Mouse (Mus musculus) intestine, postnatal 0 days (tissue): ENCODE results near the gene Psme1. TPM values are rescaled to one million over a fixed set of nuclear protein-coding genes. Genes with fewer than 3 reads are reported as not detected.

ENCODE experiments used
- ATAC-seq: fragments of 200-750 bp; cut with Nextera tagmentation; 2 replicates; pipeline ENCODE4 v1.8.0; 2017; ENCODE audit warnings: mild to moderate bottlenecking, moderate TSS enrichment, moderate library complexity
- H3K27ac ChIP-seq: fragments of 300-500 bp; sonication (generic); 2 replicates; pipeline ENCODE4 v1.5.1; 2014; ENCODE audit warnings: mild to moderate bottlenecking, low read depth, low read length, moderate library complexity
- H3K27me3 ChIP-seq: fragments of 300-500 bp; sonication (generic); replicated peaks from 2 replicates; pipeline ENCODE4 v1.6.1; 2014; ENCODE audit warnings: low read length, mixed read lengths; ENCODE audit not compliant: control insufficient read depth, insufficient read depth
- H3K36me3 ChIP-seq: fragments of 300-500 bp; sonication (generic); 2 replicates; pipeline ENCODE4 v1.6.1; 2014; ENCODE audit warnings: mild to moderate bottlenecking, moderate library complexity; ENCODE audit not compliant: control insufficient read depth, insufficient read depth
- H3K4me1 ChIP-seq: fragments of 300-500 bp; sonication (generic); replicated peaks from 2 replicates; pipeline ENCODE4 v1.6.1; 2014; ENCODE audit warnings: antibody characterized with exemption, low read length, mixed read lengths; ENCODE audit not compliant: control insufficient read depth, insufficient read depth
- H3K4me2 ChIP-seq: fragments of 300-500 bp; sonication (generic); replicated peaks from 2 replicates; pipeline ENCODE4 v1.6.1; 2014; ENCODE audit warnings: low read depth, mild to moderate bottlenecking, moderate library complexity
- H3K4me3 ChIP-seq: fragments of 300-500 bp; sonication (generic); 2 replicates; pipeline ENCODE4 v1.5.1; 2014; ENCODE audit warnings: low read depth, low read length
- H3K9ac ChIP-seq: fragments of 300-500 bp; sonication (generic); 2 replicates; pipeline ENCODE4 v1.6.1; 2014; ENCODE audit warnings: mild to moderate bottlenecking, low read depth, low read length
- H3K9me3 ChIP-seq: fragments of 300-500 bp; sonication (generic); 2 replicates; pipeline ENCODE4 v1.6.1; 2016; ENCODE audit warnings: mixed run types; ENCODE audit not compliant: control insufficient read depth
- CTCF ChIP-seq: sonication (generic); IDR thresholded peaks from 2 replicates; pipeline ENCODE4 v1.5.1; 2016; ENCODE audit warnings: low read depth, mild to moderate bottlenecking, control low read depth, antibody characterized with exemption, moderate library complexity
- WGBS: fragments of 180-500 bp; shearing (Covaris S2); extraction: QIAGEN DNeasy Blood & Tissue Kit; methylation state at CpG from one replicate; pipeline ENCODE4 v1.1.7; 2014; 5-methylcytosine and 5-hydroxymethylcytosine counted together
- polyA plus RNA-seq: library from polyadenylated mRNA; unstranded; fragments of >200 nt; fragmentation: Nextera tagmentation; extraction: Ambion mirVana; gene quantifications from 2 replicates; pipeline ENCODE4 v1.2.1, GENCODE M21; 2015

The Psme1 gene
- polyA plus RNA-seq, 1 experiment from 2014 or later = 283 TPM

GRCm38 (mm10) chr14:55591331-55591891, 13.5 kb downstream of the Psme1 start, which contains the start of gene Rnf31:
Gene Rnf31, plus strand, starts transcription at chr14:55591708.
- Histone ChIP-seq H3K27ac (peak within 1 kb of the TSS; percentile 90), H3K27me3 (no peaks in the 10 kb centered on the region), H3K4me1 (peaks cover 6% of the 10 kb centered on the region; the same call in 1 of the 2 replicates), H3K9me3 (no peaks in the 10 kb centered on the region), H3K4me2 (peak within 1 kb of the TSS; percentile 90), H3K4me3 (peak within 1 kb of the TSS; percentile 94), H3K36me3 (peaks cover 45% of the 10 kb centered on the region), H3K9ac (peak within 1 kb of the TSS; percentile 86)
- TF ChIP-seq CTCF = no peak
- WGBS = under 1% methylated on average over 33 of the region's 33 CpGs
- peak; percentile 90 for ATAC-seq

- Histone ChIP-seq H3K27me3 (no peaks in the 10 kb centered on the region), H3K4me1 (peaks cover 6% of the 10 kb centered on the region; the same call in 1 of the 2 replicates), H3K9ac (peak overlapping the region; percentile 86), H3K9me3 (no peaks in the 10 kb centered on the region), H3K4me3 (peak overlapping the region; percentile 94), H3K27ac (peak overlapping the region; percentile 90), H3K4me2 (peak overlapping the region; percentile 90), H3K36me3 (peaks cover 47% of the 10 kb centered on the region)
- no peak for ATAC-seq
- 2% methylated on average over 16 of the region's 16 CpGs for WGBS
- TF ChIP-seq CTCF = no peak
Measured at GRCm38 (mm10) chr14:55592226-55592625, 14.3 kb downstream of the Psme1 start.

GRCm38 (mm10) chr14:55596036-55596690, 18.2 kb downstream of the Psme1 start:
- H3K36me3 ChIP-seq = peaks cover 63% of the 10 kb centered on the region
- TF ChIP-seq CTCF = no peak

GRCm38 (mm10) chr14:55598521-55599390, 20.8 kb downstream of the Psme1 start:
- H3K27ac ChIP-seq = no peak overlapping the region
- no peaks in the 10 kb centered on the region for H3K4me1 ChIP-seq
- H3K27me3 ChIP-seq = no peaks in the 10 kb centered on the region
- 95% methylated on average over 21 of the region's 21 CpGs for WGBS
- H3K36me3 ChIP-seq = peaks cover 86% of the 10 kb centered on the region
- no peak overlapping the region for H3K4me2 ChIP-seq
- no peak for ATAC-seq
- H3K9me3 ChIP-seq = no peaks in the 10 kb centered on the region
- H3K9ac ChIP-seq = 0 out of 2 replicates have a peak overlapping the region, but pooled peaks have one; percentile 17
- no peak overlapping the region for H3K4me3 ChIP-seq
- no peak for TF ChIP-seq CTCF

More at GRCm38 (mm10) chr14:55596036-55596690, 18.2 kb downstream of the Psme1 start:
- no peak for ATAC-seq
- Histone ChIP-seq H3K4me1 (peaks cover 6% of the 10 kb centered on the region; the same call in 1 of the 2 replicates), H3K27me3 (no peaks in the 10 kb centered on the region), H3K9ac (no peak overlapping the region), H3K9me3 (no peaks in the 10 kb centered on the region), H3K4me2 (no peak overlapping the region), H3K4me3 (no peak overlapping the region), H3K27ac (0 out of 2 replicates have a peak overlapping the region, but pooled peaks have one; percentile 21)
- 85% methylated on average over 13 of the region's 13 CpGs for WGBS

GRCm38 (mm10) chr14:55603271-55603632, 25.3 kb downstream of the Psme1 start, which contains the start of gene Irf9:
Gene Irf9, plus strand, starts transcription at chr14:55603571.
- Histone ChIP-seq H3K4me2 (peak within 1 kb of the TSS; percentile 68), H3K9me3 (no peaks in the 10 kb centered on the region), H3K36me3 (peaks cover 79% of the 10 kb centered on the region), H3K4me3 (peak within 1 kb of the TSS; percentile 55), H3K9ac (peak within 1 kb of the TSS; percentile 66), H3K27ac (peak within 1 kb of the TSS; percentile 94), H3K4me1 (0 out of 2 replicates have a peak, but pooled peaks cover 11% of the 10 kb centered on the region), H3K27me3 (no peaks in the 10 kb centered on the region)
- ATAC-seq = no peak
- 78% methylated on average over 7 of the region's 7 CpGs for WGBS
- no peak for TF ChIP-seq CTCF
